ENCODE assay signal across 8 mouse cellular contexts in the genomic region with DNA sequence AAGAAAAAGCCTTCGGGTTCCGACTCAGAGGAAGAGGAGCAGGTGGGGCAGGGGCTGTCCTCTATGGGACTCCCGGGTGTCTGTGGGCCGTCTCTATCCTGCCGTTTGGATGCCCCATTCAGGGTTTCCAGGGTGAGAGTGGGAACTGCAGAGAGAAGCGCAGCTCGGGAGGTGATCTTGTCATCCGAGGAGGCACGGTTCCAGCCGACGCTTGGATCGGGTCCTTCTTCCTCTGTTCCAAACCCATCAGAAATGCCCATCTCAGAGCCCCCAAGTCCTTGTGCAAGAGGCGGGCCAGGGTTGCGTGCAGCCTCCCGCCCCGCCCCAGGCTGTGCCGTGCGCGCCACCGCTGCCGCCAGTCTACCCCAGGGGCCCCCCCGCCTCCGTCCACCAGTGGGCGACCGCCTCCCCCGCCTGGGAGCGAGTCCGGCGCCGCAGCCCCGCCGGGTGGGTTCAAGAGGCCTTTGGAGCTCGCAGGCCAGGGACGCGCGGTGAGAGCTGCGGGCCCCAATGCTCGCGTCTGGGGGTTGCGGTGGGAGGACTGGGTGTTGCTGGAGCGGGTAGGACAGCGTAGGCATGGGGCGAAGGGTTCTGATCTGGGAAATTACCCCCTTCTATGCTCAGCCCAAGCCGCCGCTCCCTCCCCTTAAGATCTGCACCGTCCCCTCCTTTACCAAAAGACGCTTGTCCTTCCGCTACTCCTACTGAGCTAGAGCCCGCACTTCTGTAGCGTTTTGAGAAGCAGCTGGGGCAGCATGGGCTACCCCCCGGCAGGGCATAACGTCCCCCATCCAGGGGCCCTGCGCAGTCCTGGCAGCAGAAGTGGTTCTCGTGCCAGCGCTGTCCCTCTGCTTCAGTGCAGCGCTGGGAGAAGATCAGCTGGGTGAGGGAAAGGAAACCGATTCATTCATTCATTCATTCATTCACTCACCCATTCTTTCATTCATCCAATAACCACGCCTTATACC. TPM values are rescaled to one million over a fixed set of nuclear protein-coding genes. Genes with fewer than 3 reads are reported as not detected.
DNase-seq lines count a peak whose midpoint lies in the region; ATAC-seq and TF ChIP-seq lines count a peak whose summit lies in the region.

A gene (plus strand): TSS at position 423 of the 968 bp plus-strand sequence.

- DNase-seq in MEL (ENCODE audit: low read depth, low spot score), result peak; percentile 84
- DNase-seq in cerebellum, adult 11 months, result peak; percentile 75
- DNase-seq in heart, postnatal 10 days, result peak; percentile 77 to 79
- peak; percentile 75 to 82 for DNase-seq in layer of hippocampus, adult 18-20 months (ENCODE audit: low spot score in 2 of 2)
- DNase-seq in lung, embryonic 14.5 days, result peak; percentile 79
- DNase-seq in thymus, adult 18-20 months, result peak; percentile 33 to 39

- H3K4me2 ChIP-seq in forebrain, embryonic 16.5 days (ENCODE audit: low read length), result peak within 1 kb of the TSS; percentile 99
- H3K4me2 ChIP-seq in lung, embryonic 14.5 days, result peak within 1 kb of the TSS; percentile 99
- H3K4me2 ChIP-seq in neural tube, embryonic 15.5 days, result peak within 1 kb of the TSS; percentile 77

- peaks cover 4% of the 10 kb centered on the region in 2 experiments for H3K36me3 ChIP-seq in MEL (ENCODE audit: control insufficient read depth in 1 of 2, insufficient read depth in 2 of 2, low read length in 2 of 2)
- 0 out of 2 replicates have a peak, but pooled peaks cover 3% of the 10 kb centered on the region for H3K36me3 ChIP-seq in forebrain, embryonic 16.5 days (ENCODE audit: control insufficient read depth, insufficient read depth)
- H3K36me3 ChIP-seq in lung, embryonic 14.5 days (ENCODE audit: insufficient read depth), result peaks cover 29% of the 10 kb centered on the region
- H3K36me3 ChIP-seq in neural tube, embryonic 15.5 days, result peaks cover 17% of the 10 kb centered on the region; the same call in 1 of the 2 replicates

- peak; percentile 56 to 64; a peak in 2 of 4 replicates for TF ChIP-seq POLR2A in MEL (IDR thresholded peaks at IDR 0.05; ENCODE audit: control insufficient read depth in 1 of 2, insufficient read depth in 1 of 2, low read depth in 1 of 2, low read length in 2 of 2, poor library complexity in 1 of 2)

- ATAC-seq in forebrain, embryonic 16.5 days, result peak; percentile 67
- peak; percentile 77 for ATAC-seq in lung, embryonic 14.5 days (ENCODE audit: insufficient read depth)
- ATAC-seq in neural tube, embryonic 15.5 days (ENCODE audit: low FRiP score), result peak; percentile 80

- H3K9ac ChIP-seq in MEL (ENCODE audit: control insufficient read depth, low read depth, low read length, poor library complexity, severe bottlenecking), result peak within 1 kb of the TSS; percentile 88
- peak within 1 kb of the TSS; percentile 92 for H3K9ac ChIP-seq in forebrain, embryonic 16.5 days (replicated peaks; ENCODE audit: low read depth, low read length)
- H3K9ac ChIP-seq in lung, embryonic 14.5 days, result peak within 1 kb of the TSS; percentile 82
- peak within 1 kb of the TSS; percentile 92 for H3K9ac ChIP-seq in neural tube, embryonic 15.5 days (replicated peaks)

- intact Hi-C loops in heart, postnatal 10 days (cut with DNase I), result loop anchor here (5.0 kb wide), 1 partner anchor 177 kb away; no protein-coding TSS in a partner anchor

- no peaks in the 10 kb centered on the region for H3K9me3 ChIP-seq in MEL (replicated peaks; ENCODE audit: insufficient read depth, low read length)
- H3K9me3 ChIP-seq in forebrain, embryonic 16.5 days (ENCODE audit: control insufficient read depth, low read length), result no peaks in the 10 kb centered on the region
- H3K9me3 ChIP-seq in lung, embryonic 14.5 days (ENCODE audit: low read depth, low read length), result no peaks in the 10 kb centered on the region
- H3K9me3 ChIP-seq in neural tube, embryonic 15.5 days (replicated peaks), result no peaks in the 10 kb centered on the region

- H3K27ac ChIP-seq in MEL (ENCODE audit: control insufficient read depth, low read depth, low read length), result peak within 1 kb of the TSS; percentile 81
- peak within 1 kb of the TSS; percentile 79 for H3K27ac ChIP-seq in forebrain, embryonic 16.5 days (ENCODE audit: low read length)
- peak within 1 kb of the TSS; percentile 86 for H3K27ac ChIP-seq in lung, embryonic 14.5 days (ENCODE audit: low read depth)
- peak within 1 kb of the TSS; percentile 91 for H3K27ac ChIP-seq in neural tube, embryonic 15.5 days (replicated peaks)

- H3K79me2 ChIP-seq in MEL (ENCODE audit: control insufficient read depth, insufficient read depth, low read length, poor library complexity), result peaks cover 15% of the 10 kb centered on the region

- TF ChIP-seq EP300 in MEL (IDR thresholded peaks at IDR 0.05; ENCODE audit: low read depth in 1 of 2, low read length in 2 of 2), result 0 out of 4 replicates have a peak, but pooled peaks of 1 of the 2 experiments have one; percentile 11

- peaks cover 0 to 5% of the 10 kb centered on the region in 2 experiments; a peak in 1 of 4 replicates for H3K4me1 ChIP-seq in MEL (ENCODE audit: control insufficient read depth in 1 of 2, insufficient read depth in 2 of 2, low read length in 2 of 2)
- H3K4me1 ChIP-seq in forebrain, embryonic 16.5 days (replicated peaks; ENCODE audit: control insufficient read depth, insufficient read depth, low read length), result peaks cover 15% of the 10 kb centered on the region
- peaks cover 7% of the 10 kb centered on the region; the same call in 1 of the 2 replicates for H3K4me1 ChIP-seq in lung, embryonic 14.5 days (ENCODE audit: insufficient read depth)
- H3K4me1 ChIP-seq in neural tube, embryonic 15.5 days, result peaks cover 42% of the 10 kb centered on the region

- WGBS in forebrain, embryonic 16.5 days, result under 1% methylated on average over 50 of the region's 58 CpGs
- under 1% methylated on average over 58 of the region's 58 CpGs for WGBS in lung, embryonic 14.5 days
- under 1% methylated on average over 57 of the region's 58 CpGs for WGBS in neural tube, embryonic 15.5 days

- TF ChIP-seq RAD21 in MEL (IDR thresholded peaks at IDR 0.05; ENCODE audit: low read depth, low read length), result no peak; the same call in 1 of the 2 replicates

- H3K4me3 ChIP-seq in MEL (ENCODE audit: control insufficient read depth in 1 of 2, insufficient read depth in 1 of 2, low read depth in 2 of 2, low read length in 2 of 2), result peak within 1 kb of the TSS; percentile 88 to 89
- H3K4me3 ChIP-seq in forebrain, embryonic 16.5 days (replicated peaks; ENCODE audit: low read length), result peak within 1 kb of the TSS; percentile 82
- H3K4me3 ChIP-seq in lung, embryonic 14.5 days (ENCODE audit: low read depth, low read length), result peak within 1 kb of the TSS; percentile 81
- peak within 1 kb of the TSS; percentile 78 for H3K4me3 ChIP-seq in neural tube, embryonic 15.5 days (replicated peaks)

- no peaks in the 10 kb centered on the region for H3K27me3 ChIP-seq in MEL (ENCODE audit: control insufficient read depth in 1 of 2, insufficient read depth in 2 of 2, low read length in 2 of 2)
- H3K27me3 ChIP-seq in forebrain, embryonic 16.5 days (replicated peaks; ENCODE audit: control insufficient read depth, insufficient read depth, low read length), result peaks cover 3% of the 10 kb centered on the region; the same call in 1 of the 2 replicates
- no peaks in the 10 kb centered on the region for H3K27me3 ChIP-seq in lung, embryonic 14.5 days (ENCODE audit: insufficient read depth, low read length)
- no peaks in the 10 kb centered on the region for H3K27me3 ChIP-seq in neural tube, embryonic 15.5 days (replicated peaks)

- TF ChIP-seq CTCF in MEL (IDR thresholded peaks at IDR 0.05 in 2 of 3, conservative IDR thresholded peaks at IDR 0.05 in 1 of 3; ENCODE audit: control insufficient read depth in 1 of 3, insufficient read depth in 1 of 3, low read depth in 2 of 3, low read length in 3 of 3, poor library complexity in 1 of 3, severe bottlenecking in 1 of 3), result peak in 1 of 3 experiments; percentile 11; a peak in 1 of 6 replicates
- TF ChIP-seq CTCF in lung, embryonic 14.5 days (IDR thresholded peaks at IDR 0.05; ENCODE audit: low read depth), result 0 out of 2 replicates have a peak, but pooled peaks have one; percentile 10

TF ChIP-seq in MEL, 35 proteins besides CTCF, POLR2A, EP300 and RAD21:
- 0 out of 2 replicates have a peak, but pooled peaks have one; percentile 22 for TF ChIP-seq UBTF (IDR thresholded peaks at IDR 0.05; ENCODE audit: borderline replicate concordance, insufficient read depth, low read depth, low read length)
- TF ChIP-seq MAZ (IDR thresholded peaks at IDR 0.05; ENCODE audit: low read depth, low read length), result peak; percentile 88
- no peak for TF ChIP-seq MEF2A (IDR thresholded peaks at IDR 0.05; ENCODE audit: extremely low read depth, insufficient replicate concordance, low read depth, low read length, poor library complexity, severe bottlenecking)
- no peak for TF ChIP-seq USF1 (IDR thresholded peaks at IDR 0.05; ENCODE audit: low read depth, low read length)
- peak; percentile 50 for TF ChIP-seq TCF12 (IDR thresholded peaks at IDR 0.05; ENCODE audit: low read depth, low read length)
- no peak for TF ChIP-seq ZMIZ1 (IDR thresholded peaks at IDR 0.05; ENCODE audit: low read depth, low read length)
- 0 out of 2 replicates have a peak, but pooled peaks have one; percentile 6 for TF ChIP-seq NRF1 (IDR thresholded peaks at IDR 0.05; ENCODE audit: insufficient read depth, low read depth, low read length, poor library complexity, severe bottlenecking)
- no peak; the same call in 1 of the 2 replicates for TF ChIP-seq ETS1 (IDR thresholded peaks at IDR 0.05; ENCODE audit: low read depth, low read length)
- no peak; the same call in 1 of the 2 replicates for TF ChIP-seq KAT2A (conservative IDR thresholded peaks at IDR 0.05; ENCODE audit: low read depth, low read length)
- no peak for TF ChIP-seq CHD2 (IDR thresholded peaks at IDR 0.05; ENCODE audit: low read length)
- TF ChIP-seq NELFE (IDR thresholded peaks at IDR 0.05; ENCODE audit: low read depth, low read length), result peak; percentile 49; the same call in 1 of the 2 replicates
- no peak for TF ChIP-seq POLR2AphosphoS2 (IDR thresholded peaks at IDR 0.05; ENCODE audit: low read length)

RNA-seq across cellular contexts. Expression of the gene that starts here (rescaled TPM):
- total RNA-seq in MEL (2012; rRNA removed), result 1.5 and 2.7 TPM in 2 replicates
- polyA plus RNA-seq in MEL (2012; ENCODE audit: insufficient read depth in 1 of 2, insufficient read length in 2 of 2, low read depth in 1 of 2, low replicate concordance in 2 of 2, missing spikeins in 1 of 2), result 1 to 10 TPM in 1 of 2 experiments, not detected in 1; 4.4 TPM
- polyA plus RNA-seq in forebrain, embryonic 16.5 days (2015; fragmentation: Nextera tagmentation; extraction: Ambion mirVana), result 21.3 and 27.1 TPM in 2 replicates
- total RNA-seq in heart, postnatal 10 days (2021), result 1 to 10 TPM; 4.0 to 5.1 TPM
- 10 to 100 TPM; 26.0 to 29.8 TPM for total RNA-seq in layer of hippocampus, adult 18-20 months (2021)
- 5.1 and 5.3 TPM in 2 replicates for polyA plus RNA-seq in lung, embryonic 14.5 days (2014; fragmentation: Nextera tagmentation; extraction: Ambion mirVana)
- 52.5 and 60.6 TPM in 2 replicates for polyA plus RNA-seq in neural tube, embryonic 15.5 days (2015; fragmentation: Nextera tagmentation; extraction: Ambion mirVana)

Comparison
In these comparisons a context has a peak if more than half of its experiments do, and no peak if none do; other contexts are left out.
1. Peak in every context shown above with its lines: DNase-seq, ATAC-seq, H3K4me3 ChIP-seq and H3K27ac ChIP-seq.